Mouse (Mus musculus) forebrain, embryonic 10.5 days (tissue): ENCODE data around the gene Krt39. TPM values are rescaled to one million over a fixed set of nuclear protein-coding genes. Genes with fewer than 3 reads are reported as not detected.

ENCODE experiments used
- DNase-seq: peaks from one replicate; pipeline ENCODE4 v3.0.0-alpha.2; 2017; ENCODE audit warnings: low spot score; ENCODE audit errors: extremely low spot score
- H3K27ac ChIP-seq: fragments of 300-500 bp; sonication (generic); 2 replicates; pipeline ENCODE4 v1.5.1; 2016; ENCODE audit warnings: mild to moderate bottlenecking
- H3K27me3 ChIP-seq: fragments of 300-500 bp; sonication (generic); 2 replicates; pipeline ENCODE4 v1.6.1; 2016; ENCODE audit warnings: mild to moderate bottlenecking; ENCODE audit not compliant: poor library complexity, severe bottlenecking
- H3K36me3 ChIP-seq: fragments of 300-500 bp; sonication (generic); replicated peaks from 2 replicates; pipeline ENCODE4 v1.6.1; 2016; ENCODE audit warnings: mild to moderate bottlenecking, moderate library complexity
- H3K4me1 ChIP-seq: fragments of 300-500 bp; sonication (generic); 2 replicates; pipeline ENCODE4 v1.6.1; 2016
- H3K4me3 ChIP-seq: fragments of 300-500 bp; sonication (generic); 2 replicates; pipeline ENCODE4 v1.5.1; 2016; ENCODE audit warnings: mild to moderate bottlenecking, moderate library complexity
- H3K9me3 ChIP-seq: fragments of 300-500 bp; sonication (generic); 2 replicates; pipeline ENCODE4 v1.6.1; 2016; ENCODE audit warnings: mild to moderate bottlenecking, moderate library complexity
- WGBS: fragments of 180-500 bp; shearing (Covaris S2); methylation state at CpG from one replicate; pipeline ENCODE4 v1.1.7; 2016; 5-methylcytosine and 5-hydroxymethylcytosine counted together
- polyA plus RNA-seq: library from polyadenylated mRNA; unstranded; fragments of >200 nt; fragmentation: Nextera tagmentation; extraction: Ambion mirVana; gene quantifications from 2 replicates; pipeline ENCODE4 v1.2.1, GENCODE M21; 2016

The Krt39 gene
- polyA plus RNA-seq, 1 experiment from 2014 or later = not detected

GRCm38 (mm10) chr11:99496460-99496859 lies 24.7 kb downstream of the Krt39 start:
- peaks cover 21% of the 10 kb centered on the region for H3K4me1 ChIP-seq
- DNase-seq = no peak
- H3K36me3 ChIP-seq = no peaks in the 10 kb centered on the region
- WGBS = 94% methylated on average over 4 of the region's 4 CpGs
- no peaks in the 10 kb centered on the region for H3K9me3 ChIP-seq
- no peaks in the 10 kb centered on the region for H3K27me3 ChIP-seq
- no peak overlapping the region for H3K27ac ChIP-seq
- H3K4me3 ChIP-seq = no peak overlapping the region

- no peaks in the 10 kb centered on the region for H3K36me3 ChIP-seq
- H3K27me3 ChIP-seq = no peaks in the 10 kb centered on the region
- no peak for DNase-seq
- no peak overlapping the region for H3K4me3 ChIP-seq
- H3K9me3 ChIP-seq = no peaks in the 10 kb centered on the region
- WGBS = 91% methylated on average over 4 of the region's 4 CpGs
- H3K4me1 ChIP-seq = peaks cover 14% of the 10 kb centered on the region
- no peak overlapping the region for H3K27ac ChIP-seq
Observed at GRCm38 (mm10) chr11:99494741-99495140, 26.4 kb downstream of the Krt39 start.

GRCm38 (mm10) chr11:99493574-99493850 lies 27.6 kb downstream of the Krt39 start:
- no peaks in the 10 kb centered on the region for H3K27me3 ChIP-seq
- 62% methylated on average over 5 of the region's 5 CpGs for WGBS
- no peak overlapping the region for H3K4me3 ChIP-seq
- DNase-seq = no peak
- H3K9me3 ChIP-seq = no peaks in the 10 kb centered on the region
- no peaks in the 10 kb centered on the region for H3K36me3 ChIP-seq
- peaks cover 27% of the 10 kb centered on the region for H3K4me1 ChIP-seq
- H3K27ac ChIP-seq = no peak overlapping the region

- H3K4me3 ChIP-seq = no peak within 1 kb of the TSS
- 86% methylated on average over 22 of the region's 22 CpGs for WGBS
Observed at GRCm38 (mm10) chr11:99492733-99493573, 28.2 kb downstream of the Krt39 start, which contains the start of gene Krt23. TSS of gene Krt23 (minus strand) at chr11:99493137.

GRCm38 (mm10) chr11:99491040-99491439 lies 30.1 kb downstream of the Krt39 start:
- WGBS = 85% methylated on average over 8 of the region's 8 CpGs
- H3K9me3 ChIP-seq = no peaks in the 10 kb centered on the region
- no peak overlapping the region for H3K4me3 ChIP-seq
- no peaks in the 10 kb centered on the region for H3K36me3 ChIP-seq
- H3K27ac ChIP-seq = no peak overlapping the region
- no peak for DNase-seq
- H3K27me3 ChIP-seq = no peaks in the 10 kb centered on the region
- H3K4me1 ChIP-seq = peaks cover 29% of the 10 kb centered on the region

More at GRCm38 (mm10) chr11:99492733-99493573, 28.2 kb downstream of the Krt39 start, which contains the start of gene Krt23:
- no peaks in the 10 kb centered on the region for H3K36me3 ChIP-seq
- no peak for DNase-seq
- H3K9me3 ChIP-seq = no peaks in the 10 kb centered on the region
- peaks cover 29% of the 10 kb centered on the region for H3K4me1 ChIP-seq
- no peaks in the 10 kb centered on the region for H3K27me3 ChIP-seq
- 0 out of 2 replicates have a peak within 1 kb of the TSS, but pooled peaks have one; percentile 11 for H3K27ac ChIP-seq

- no peaks in the 10 kb centered on the region for H3K9me3 ChIP-seq
- H3K27me3 ChIP-seq = no peaks in the 10 kb centered on the region
- H3K4me1 ChIP-seq = peaks cover 29% of the 10 kb centered on the region
- H3K4me3 ChIP-seq = no peak overlapping the region
- WGBS = 75% methylated on average over 4 of the region's 4 CpGs
- no peaks in the 10 kb centered on the region for H3K36me3 ChIP-seq
- no peak overlapping the region for H3K27ac ChIP-seq
- DNase-seq = no peak
Observed at GRCm38 (mm10) chr11:99490624-99491023, 30.5 kb downstream of the Krt39 start.

- H3K4me3 ChIP-seq = no peak overlapping the region
- peak overlapping the region; percentile 56; the same call in 1 of the 2 replicates for H3K27ac ChIP-seq
- peaks cover 29% of the 10 kb centered on the region for H3K4me1 ChIP-seq
- no peak for DNase-seq
- no peaks in the 10 kb centered on the region for H3K27me3 ChIP-seq
- no peaks in the 10 kb centered on the region for H3K9me3 ChIP-seq
- no peaks in the 10 kb centered on the region for H3K36me3 ChIP-seq
- 37% methylated on average over 3 of the region's 3 CpGs for WGBS
Observed at GRCm38 (mm10) chr11:99489233-99489632, 31.9 kb downstream of the Krt39 start.

GRCm38 (mm10) chr11:99474981-99475380 lies 46.2 kb downstream of the Krt39 start:
- Histone ChIP-seq H3K27ac (no peak overlapping the region), H3K4me3 (no peak overlapping the region), H3K36me3 (no peaks in the 10 kb centered on the region), H3K9me3 (no peaks in the 10 kb centered on the region), H3K27me3 (no peaks in the 10 kb centered on the region), H3K4me1 (no peaks in the 10 kb centered on the region)
- WGBS = 84% methylated on average over 3 of the region's 3 CpGs
- no peak for DNase-seq

- Histone ChIP-seq H3K4me3 (no peak overlapping the region), H3K9me3 (no peaks in the 10 kb centered on the region), H3K36me3 (no peaks in the 10 kb centered on the region), H3K4me1 (no peaks in the 10 kb centered on the region), H3K27me3 (no peaks in the 10 kb centered on the region), H3K27ac (no peak overlapping the region)
- DNase-seq = no peak
- 88% methylated on average over 6 of the region's 6 CpGs for WGBS
Observed at GRCm38 (mm10) chr11:99473433-99473832, 47.7 kb downstream of the Krt39 start.

GRCm38 (mm10) chr11:99472405-99472804 lies 48.7 kb downstream of the Krt39 start:
- DNase-seq = no peak
- Histone ChIP-seq H3K4me3 (no peak overlapping the region), H3K27ac (no peak overlapping the region), H3K9me3 (no peaks in the 10 kb centered on the region), H3K4me1 (no peaks in the 10 kb centered on the region), H3K36me3 (no peaks in the 10 kb centered on the region), H3K27me3 (no peaks in the 10 kb centered on the region)
- WGBS = 91% methylated on average over 4 of the region's 4 CpGs

- DNase-seq = no peak
- Histone ChIP-seq H3K9me3 (no peaks in the 10 kb centered on the region), H3K4me3 (no peak overlapping the region), H3K27ac (no peak overlapping the region), H3K27me3 (no peaks in the 10 kb centered on the region), H3K36me3 (no peaks in the 10 kb centered on the region), H3K4me1 (no peaks in the 10 kb centered on the region)
- WGBS = 94% methylated on average over 6 of the region's 6 CpGs
Observed at GRCm38 (mm10) chr11:99471946-99472345, 49.2 kb downstream of the Krt39 start.

- no peak overlapping the region for H3K27ac ChIP-seq
- no peaks in the 10 kb centered on the region for H3K36me3 ChIP-seq
- WGBS = 98% methylated on average over 4 of the region's 4 CpGs
- DNase-seq = no peak
- no peak overlapping the region for H3K4me3 ChIP-seq
- H3K9me3 ChIP-seq = no peaks in the 10 kb centered on the region
- H3K4me1 ChIP-seq = no peaks in the 10 kb centered on the region
- H3K27me3 ChIP-seq = no peaks in the 10 kb centered on the region
Observed at GRCm38 (mm10) chr11:99469228-99469627, 51.9 kb downstream of the Krt39 start.

- H3K27me3 ChIP-seq = no peaks in the 10 kb centered on the region
- no peak for DNase-seq
- no peaks in the 10 kb centered on the region for H3K36me3 ChIP-seq
- no peaks in the 10 kb centered on the region for H3K4me1 ChIP-seq
- WGBS = 87% methylated on average over 11 of the region's 11 CpGs
- H3K9me3 ChIP-seq = no peaks in the 10 kb centered on the region
- H3K27ac ChIP-seq = no peak overlapping the region
- H3K4me3 ChIP-seq = no peak overlapping the region
Observed at GRCm38 (mm10) chr11:99468566-99468965, 52.6 kb downstream of the Krt39 start.
